Mouse (Mus musculus) cerebellum, adult 2 months (tissue): ENCODE data around the gene Tppp3.

Source experiments
- CTCF ChIP-seq: fragments of 200-500 bp; IDR thresholded peaks from 2 replicates; pipeline ENCODE4 v1.5.1; 2011; ENCODE audit warnings: low read depth, mild to moderate bottlenecking, control low read depth, low read length, moderate library complexity, borderline replicate concordance; ENCODE audit not compliant: insufficient read depth
- POLR2A ChIP-seq: fragments of 200-500 bp; IDR thresholded peaks from 2 replicates; pipeline ENCODE4 v1.6.1; 2011; ENCODE audit warnings: low read length, control low read depth, borderline replicate concordance; ENCODE audit not compliant: insufficient read depth

GRCm38 (mm10) chr8:105521061-105521460, 49.7 kb upstream of the Tppp3 start:
- TF ChIP-seq CTCF (no peak), POLR2A (no peak)
